Mouse (Mus musculus) adrenal gland, adult (tissue): ENCODE measurements at regions not wholly inside any gene's neighbourhood (a gene's known extent, or its start where the extent isn't known, plus 50 kb on each side); places are given as distances from the start of the nearest gene placed in this dataset.

Experiments
- DNase-seq, 2 experiments: peaks; one replicate each; pipeline ENCODE4 v3.0.0; 2022 to 2023; ENCODE audit warnings: low spot score in 1 of 2; ENCODE audit not compliant: inconsistent age in 2 of 2

GRCm38 (mm10) chr3:60408553-60409282, 63.9 kb upstream of the Mbnl1 start:
- peak; percentile 61 to 91 for DNase-seq

GRCm38 (mm10) chr3:60409283-60409633, 63.4 kb upstream of the Mbnl1 start:
- DNase-seq, result peak; percentile 33 to 87

- DNase-seq, result no peak
These were observed 60.9 kb upstream of the Mbnl1 start for GRCm38 (mm10) chr3:60411746-60412145.

GRCm38 (mm10) chr3:60412206-60412605, 60.4 kb upstream of the Mbnl1 start:
- no peak for DNase-seq

GRCm38 (mm10) chr3:60413749-60414148, 58.9 kb upstream of the Mbnl1 start:
- no peak for DNase-seq

GRCm38 (mm10) chr3:60417001-60417400, 55.6 kb upstream of the Mbnl1 start:
- DNase-seq, result no peak

- DNase-seq, result no peak
These were observed 54.0 kb upstream of the Mbnl1 start for GRCm38 (mm10) chr3:60418652-60419051.

GRCm38 (mm10) chr3:60419216-60419615, 53.4 kb upstream of the Mbnl1 start:
- DNase-seq, result no peak
